Mouse (Mus musculus) retina, embryonic 14.5 days (tissue): ENCODE data around the gene Fgfr3.

Experiments
- DNase-seq: peaks from one replicate; pipeline ENCODE4 v3.0.0-alpha.2; 2015; ENCODE audit warnings: low spot score

The Fgfr3 gene

GRCm38 (mm10) chr5:33730516-33730915, 9.0 kb downstream of the Fgfr3 start:
- DNase-seq: no peak

- DNase-seq: no peak
These were observed 9.6 kb downstream of the Fgfr3 start for GRCm38 (mm10) chr5:33731051-33731450.

- no peak for DNase-seq
These were observed 12.4 kb downstream of the Fgfr3 start for GRCm38 (mm10) chr5:33733837-33734236.

GRCm38 (mm10) chr5:33735412-33736092, 14.1 kb downstream of the Fgfr3 start:
- no peak for DNase-seq

- no peak for DNase-seq
These were observed 14.8 kb downstream of the Fgfr3 start for GRCm38 (mm10) chr5:33736230-33736629.

- DNase-seq: peak; percentile 90
These were observed 16.4 kb downstream of the Fgfr3 start for GRCm38 (mm10) chr5:33737903-33738321.

GRCm38 (mm10) chr5:33738341-33738740, 16.9 kb downstream of the Fgfr3 start:
- no peak for DNase-seq

GRCm38 (mm10) chr5:33740548-33740947, 19.1 kb downstream of the Fgfr3 start:
- DNase-seq: no peak

- DNase-seq: no peak
These were observed 22.0 kb downstream of the Fgfr3 start for GRCm38 (mm10) chr5:33743481-33743880.

- no peak for DNase-seq
These were observed 55.7 kb downstream of the Fgfr3 start for GRCm38 (mm10) chr5:33777195-33777594.

GRCm38 (mm10) chr5:33781964-33782344, 60.5 kb downstream of the Fgfr3 start:
- no peak for DNase-seq

- peak; percentile 93 for DNase-seq
These were observed 61.0 kb downstream of the Fgfr3 start, which contains the start of gene Letm1 for GRCm38 (mm10) chr5:33782345-33782998. TSS of gene Letm1 (minus strand) at chr5:33782817.

- no peak for DNase-seq
These were observed 61.5 kb downstream of the Fgfr3 start for GRCm38 (mm10) chr5:33782999-33783390.
